Mouse (Mus musculus): ENCODE measurements at regions not wholly inside any gene's neighbourhood (a gene's known extent, or its start where the extent isn't known, plus 50 kb on each side); places are given as distances from the start of the nearest gene placed in this dataset.

DNA sequence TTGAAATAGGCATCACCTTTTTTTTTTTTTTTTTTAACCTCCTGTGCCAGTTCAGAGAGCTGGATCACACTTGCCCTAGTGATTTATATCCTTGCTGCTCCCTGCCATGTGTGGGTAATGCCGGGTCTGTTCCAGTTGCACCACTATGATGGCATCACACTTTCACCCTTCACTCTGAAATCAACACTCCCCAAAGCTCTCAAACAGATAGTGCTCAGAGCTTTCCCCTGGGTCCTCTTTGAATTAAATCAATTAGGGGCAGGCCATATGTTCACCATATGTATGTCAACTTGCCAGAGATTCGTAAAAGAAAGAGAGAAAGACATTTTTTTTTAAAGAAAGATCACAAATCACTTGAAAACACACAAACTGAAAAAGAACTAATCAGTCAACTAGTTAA lies 236.8 kb downstream of the Ndfip2 start:
- DNase-seq, result no peak

DNA sequence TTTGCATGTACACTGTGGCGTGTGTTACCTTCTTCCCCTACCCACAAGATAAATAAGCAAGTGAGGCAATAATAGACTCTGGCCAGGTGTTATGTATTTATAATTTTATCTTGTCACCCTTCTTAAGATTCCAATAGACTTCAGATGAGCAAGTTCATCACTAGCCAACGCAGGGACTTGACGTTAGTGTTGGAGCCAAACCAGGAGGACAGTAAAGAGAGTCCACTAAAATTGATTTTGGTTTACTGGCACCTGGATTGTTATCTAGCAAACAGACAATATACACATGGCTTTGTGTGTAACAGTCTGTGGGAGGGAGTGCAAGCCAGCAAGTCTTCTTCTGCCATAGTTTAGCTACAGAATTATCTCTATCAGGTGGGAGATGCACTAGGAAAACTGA lies 236.0 kb downstream of the Ndfip2 start:
- DNase-seq, result no peak

DNA sequence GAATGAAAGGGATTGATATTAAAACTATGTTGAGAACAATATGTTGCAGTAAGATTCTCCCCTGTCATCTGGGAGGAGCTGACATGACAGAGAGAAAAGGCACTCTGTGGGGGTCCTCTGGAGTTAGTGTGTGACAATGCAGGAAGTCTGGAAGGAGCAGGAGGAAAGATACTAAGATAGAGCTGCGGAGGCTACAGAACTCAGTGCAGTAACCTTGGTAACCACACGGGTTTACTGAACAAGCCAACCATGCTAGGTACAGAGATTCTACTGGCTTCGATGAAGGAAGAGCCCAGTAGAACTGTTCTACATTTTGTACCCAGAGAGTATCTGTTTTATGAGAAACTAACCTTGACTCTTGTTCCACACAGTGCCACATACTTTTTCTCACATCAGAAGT lies 231.8 kb downstream of the Ndfip2 start:
- DNase-seq, result no peak

DNA sequence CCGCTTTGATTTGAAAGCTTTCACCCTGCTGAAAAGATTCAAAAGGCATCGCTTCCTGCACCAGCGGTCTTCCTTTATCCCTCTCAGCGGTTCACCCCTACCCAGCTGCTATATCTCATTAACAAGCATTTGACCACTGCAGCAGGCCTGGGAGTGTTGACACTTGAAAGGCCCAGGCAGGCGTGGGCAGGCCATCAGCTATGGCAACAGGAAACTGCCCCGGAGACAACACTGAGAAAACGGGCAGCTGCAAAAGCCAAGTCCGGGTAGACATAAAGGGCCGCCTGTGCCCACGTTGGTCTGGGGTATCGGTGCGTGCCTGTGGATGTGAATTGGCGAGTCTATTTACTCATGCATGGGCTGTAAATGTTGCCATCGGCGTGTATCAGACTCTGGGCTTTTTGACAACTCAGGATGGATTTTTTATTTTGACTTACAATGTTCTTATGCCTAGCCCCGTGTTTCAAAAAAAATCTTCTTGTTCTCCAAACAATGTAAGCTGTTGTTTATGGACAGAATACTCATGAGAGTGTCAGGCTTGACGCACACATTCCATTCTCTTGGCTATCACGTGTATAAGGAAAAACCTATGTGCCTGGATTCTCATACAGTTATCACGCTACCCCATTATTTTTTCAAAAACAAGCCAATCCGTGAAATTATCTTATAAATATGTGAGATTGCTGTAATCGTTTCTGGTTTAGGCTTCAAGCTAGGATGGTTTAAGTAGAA lies 225.1 kb downstream of the Ndfip2 start:
- DNase-seq, result peak; percentile 41 to 48

DNA sequence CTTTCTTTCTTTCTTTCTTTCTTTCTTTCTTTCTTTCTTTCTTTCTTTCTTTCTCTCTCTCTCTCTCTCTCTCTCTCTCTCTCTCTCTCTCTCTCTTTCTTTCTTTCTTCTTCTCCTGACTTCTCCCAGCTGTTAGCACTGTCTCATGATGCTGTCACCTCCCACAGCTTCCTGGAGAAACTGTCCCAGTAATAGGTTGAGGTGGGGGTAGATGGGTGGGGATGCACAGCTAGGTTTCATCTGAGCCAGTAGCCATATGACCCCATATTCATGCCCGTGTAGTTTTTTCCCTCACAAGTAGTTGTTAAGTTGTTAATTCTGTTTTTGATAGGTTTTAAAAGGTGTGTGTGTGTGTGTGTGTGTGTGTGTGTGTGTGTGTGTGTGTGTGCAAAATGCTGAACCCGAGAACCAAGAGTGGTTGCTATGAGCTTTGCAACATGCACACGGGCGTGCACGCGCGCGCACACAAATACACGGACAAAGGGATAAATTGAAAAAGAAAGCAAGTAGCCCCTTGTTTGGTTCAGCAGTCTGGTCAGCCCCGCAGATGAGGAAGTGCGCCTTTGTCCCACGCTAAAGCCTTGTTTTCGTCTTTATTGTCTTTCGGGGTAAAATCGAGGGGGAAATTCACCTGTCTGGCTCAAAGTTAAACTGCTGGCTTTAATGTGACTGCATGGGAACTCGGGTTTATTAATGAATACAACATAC lies 224.4 kb downstream of the Ndfip2 start:
- peak; percentile 47 to 50 for DNase-seq

DNA sequence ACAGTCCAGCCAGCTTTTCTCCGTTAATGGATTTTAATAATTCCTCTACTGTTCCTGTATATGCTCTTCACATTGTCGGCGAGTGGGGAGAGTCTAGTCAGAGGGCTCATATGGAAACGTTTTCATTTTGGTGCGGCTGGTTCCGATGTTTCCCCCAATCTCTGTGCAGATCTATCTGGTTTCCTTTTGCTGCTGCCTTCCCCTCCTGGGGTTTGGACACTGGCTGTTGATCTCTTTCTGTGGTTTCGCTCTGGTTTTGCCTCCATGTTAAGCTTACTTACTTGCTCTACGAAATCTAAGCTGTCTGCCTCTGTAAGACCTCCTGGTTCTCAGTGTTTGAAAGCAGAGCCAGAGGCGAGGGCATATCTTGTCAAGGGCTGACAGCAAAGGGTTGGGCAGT lies 221.7 kb downstream of the Ndfip2 start:
- no peak for DNase-seq

DNA sequence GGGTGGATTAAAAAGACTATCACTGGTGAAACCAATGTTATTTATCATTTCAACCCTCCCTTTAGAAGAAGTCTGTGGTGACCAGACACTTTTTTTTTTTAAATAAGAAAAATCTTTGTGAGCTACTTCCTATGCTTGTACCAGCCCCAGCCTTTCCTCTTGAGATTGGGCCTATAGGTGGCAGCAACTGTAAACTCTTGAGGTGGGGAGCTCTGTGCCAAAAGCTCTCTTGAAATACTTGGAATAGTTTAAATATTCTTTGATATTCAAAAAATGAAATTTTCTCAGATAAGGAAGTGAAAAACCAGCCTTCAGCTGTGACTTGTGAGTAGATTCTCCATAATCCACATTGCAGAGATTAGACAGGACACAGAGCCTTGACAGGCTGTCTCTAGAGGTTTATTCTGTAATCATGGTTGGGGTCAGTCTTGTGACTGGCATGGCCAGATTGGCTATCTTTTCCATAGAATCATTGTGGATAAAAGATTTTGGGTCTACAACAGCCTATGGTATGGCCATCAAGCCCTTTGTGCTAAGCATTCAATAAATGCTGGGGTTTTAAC lies 216.7 kb downstream of the Ndfip2 start:
- DNase-seq, result no peak

DNA sequence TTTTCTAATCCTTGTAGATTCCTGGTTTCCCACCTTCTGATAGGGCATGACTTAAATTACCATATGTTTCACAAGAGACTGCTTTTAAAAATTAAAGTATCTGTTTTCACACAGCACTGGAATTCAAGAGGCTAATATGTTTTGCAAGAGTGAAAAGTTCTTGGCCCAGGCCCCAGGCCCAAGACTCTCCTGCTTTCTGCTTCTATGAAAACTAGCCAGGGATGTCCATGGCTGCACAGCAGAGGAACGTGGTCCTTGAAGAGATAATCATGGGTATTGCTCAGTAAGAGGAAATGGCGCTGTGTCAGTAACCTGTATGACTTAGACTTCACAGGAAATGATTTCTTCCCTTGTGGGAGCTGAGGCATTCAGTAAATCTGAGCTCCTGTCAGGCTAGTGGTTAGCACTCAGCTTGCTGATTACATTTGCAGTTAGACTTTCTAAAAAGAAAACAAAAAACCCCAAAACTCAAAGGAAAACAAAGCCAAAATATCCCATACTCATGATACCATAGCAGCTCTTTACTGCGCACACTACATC lies 190.6 kb downstream of the Ndfip2 start:
- no peak for DNase-seq

DNA sequence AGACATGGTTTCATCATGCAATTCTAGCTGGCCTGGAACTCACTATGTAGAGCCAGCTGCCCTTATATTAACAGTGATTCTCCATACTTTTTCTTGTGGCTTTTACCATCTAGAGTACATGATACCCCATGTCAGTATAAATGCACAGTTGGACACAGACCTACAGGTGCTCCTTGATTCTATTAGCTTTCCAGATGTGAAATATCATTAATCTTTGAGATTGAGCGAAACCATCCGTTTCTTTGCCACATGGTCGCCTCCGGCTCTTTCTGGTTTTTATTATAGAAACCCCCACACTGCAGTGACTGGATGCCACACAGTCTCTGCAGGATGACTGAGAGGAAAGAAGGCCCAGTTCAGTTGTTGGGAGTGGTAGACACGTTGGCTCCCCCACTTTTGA lies 188.7 kb downstream of the Ndfip2 start:
- DNase-seq, result no peak

DNA sequence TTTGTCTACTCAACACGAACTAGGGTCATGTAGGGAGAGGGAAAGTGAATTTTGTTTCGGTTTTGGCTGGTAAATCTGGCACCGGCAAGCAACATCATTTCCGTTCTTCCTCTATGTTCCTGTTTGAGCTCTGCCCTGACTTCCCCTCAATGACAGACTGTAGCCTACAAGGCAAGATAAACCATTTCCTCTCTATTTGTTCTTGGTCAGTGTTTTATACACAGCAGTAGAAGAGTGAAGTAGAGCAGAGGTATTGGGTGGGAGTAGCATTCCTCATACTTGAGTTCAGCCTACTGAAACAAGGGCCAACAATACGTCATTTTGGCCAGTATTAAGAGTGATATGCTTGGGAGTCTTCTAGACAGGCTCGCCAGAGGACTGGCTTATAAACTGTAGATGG lies 177.0 kb downstream of the Ndfip2 start:
- peak in 1 of 2 experiments; percentile 2 for DNase-seq

DNA sequence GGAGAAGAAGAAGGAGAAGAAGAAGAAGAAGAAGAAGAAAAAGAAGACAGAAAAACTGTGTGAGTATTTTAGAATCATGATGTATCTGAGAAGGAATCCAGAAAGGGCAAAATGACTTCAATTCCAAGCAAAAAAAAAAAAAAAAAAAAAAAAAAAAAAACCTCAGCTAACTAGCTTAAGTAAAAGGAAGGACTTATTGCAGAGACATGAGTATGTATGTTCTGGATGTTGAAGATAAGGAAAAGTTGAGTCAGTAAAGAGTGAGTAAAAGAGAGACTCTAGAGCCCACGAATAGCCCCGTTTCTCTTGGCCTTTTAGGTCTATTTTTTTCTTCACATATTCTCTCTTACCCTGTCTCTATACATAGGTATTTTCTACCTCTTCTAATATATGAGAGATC lies 175.1 kb downstream of the Ndfip2 start:
- no peak for DNase-seq

DNA sequence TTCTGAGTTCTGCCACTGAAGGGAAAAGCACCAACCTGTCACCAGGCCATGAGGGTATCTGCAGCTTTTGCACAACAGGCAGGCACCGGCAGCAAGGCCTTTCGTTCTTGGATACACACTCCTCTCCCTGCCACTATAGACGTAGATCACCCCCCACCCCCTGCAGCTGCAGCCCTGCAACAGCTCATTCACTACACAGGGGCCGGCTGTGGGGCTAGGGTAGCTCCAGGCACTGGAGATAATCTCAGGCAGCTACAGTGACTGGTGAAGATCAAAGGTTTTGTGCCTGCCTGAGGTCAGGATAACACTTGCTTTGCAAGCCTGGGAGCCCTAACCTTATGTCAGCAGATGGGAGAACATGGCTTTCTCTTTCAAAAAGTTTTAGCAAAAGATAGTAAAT lies 174.3 kb downstream of the Ndfip2 start:
- no peak for DNase-seq

DNA sequence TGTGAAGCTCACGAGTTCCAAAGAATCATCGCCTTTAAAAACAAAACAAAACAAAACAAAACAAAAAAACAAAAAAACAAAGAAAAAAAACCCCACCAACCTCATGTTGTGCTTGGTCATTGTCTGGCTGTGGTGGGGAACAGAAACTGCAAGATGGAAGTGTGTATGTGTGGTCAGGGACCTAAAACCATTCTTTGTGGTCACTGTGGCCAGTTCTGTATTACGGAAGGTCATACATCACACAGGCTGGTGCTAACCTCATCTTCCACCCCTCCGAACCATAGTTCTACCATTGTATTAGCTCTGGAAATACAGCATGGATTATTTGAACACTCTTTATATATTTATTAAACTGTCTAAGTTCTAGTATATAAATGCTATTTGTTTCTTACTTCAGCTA lies 173.2 kb downstream of the Ndfip2 start:
- no peak for DNase-seq

DNA sequence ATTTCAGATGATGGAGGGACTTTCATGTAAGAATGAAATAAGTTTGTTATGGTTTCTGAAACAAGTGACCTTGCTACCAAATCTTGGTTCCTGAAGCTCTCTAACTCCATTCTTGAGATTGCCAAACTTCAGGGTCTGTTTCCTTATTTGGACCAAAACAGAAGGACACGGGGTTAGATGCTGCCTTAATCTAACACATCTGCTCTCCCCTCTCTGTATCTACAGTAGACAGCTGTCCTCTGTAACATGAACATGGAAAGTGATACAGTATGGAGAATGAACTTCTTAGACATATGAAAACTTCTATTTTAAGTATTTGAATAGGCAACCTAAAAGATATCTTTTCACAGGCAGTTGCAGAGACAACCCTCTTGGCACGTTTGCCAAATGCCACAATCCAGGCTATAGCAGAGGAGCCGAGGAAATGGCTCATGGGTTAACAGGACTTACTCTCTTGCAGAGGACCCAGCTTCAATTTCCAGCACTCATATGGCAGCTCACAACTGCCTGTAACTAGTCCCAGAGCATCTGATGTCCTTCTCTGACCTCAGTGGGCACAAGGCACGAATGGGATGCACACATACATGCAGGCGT lies 171.4 kb downstream of the Ndfip2 start:
- no peak for DNase-seq

DNA sequence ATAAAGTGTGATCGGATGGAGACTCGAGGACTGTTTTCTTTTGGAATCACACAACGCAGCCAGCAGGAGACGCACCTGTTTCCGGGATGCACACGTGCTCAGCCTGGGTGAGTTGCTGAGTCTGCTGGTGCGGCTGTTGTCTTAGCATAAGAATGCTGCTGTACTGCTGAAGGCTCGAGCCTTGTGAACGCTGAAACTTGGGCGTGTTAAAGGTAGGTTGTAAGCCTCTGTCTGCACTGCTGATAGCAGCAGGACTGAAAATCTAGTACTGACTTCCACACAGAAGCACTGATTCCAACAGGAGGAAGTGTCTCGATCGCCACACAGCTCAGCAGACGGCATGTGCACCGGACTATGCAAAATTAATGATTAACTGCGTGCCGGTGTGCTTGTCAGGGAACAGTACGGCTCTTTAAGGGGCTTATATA lies 169.1 kb downstream of the Ndfip2 start:
- no peak for DNase-seq

DNA sequence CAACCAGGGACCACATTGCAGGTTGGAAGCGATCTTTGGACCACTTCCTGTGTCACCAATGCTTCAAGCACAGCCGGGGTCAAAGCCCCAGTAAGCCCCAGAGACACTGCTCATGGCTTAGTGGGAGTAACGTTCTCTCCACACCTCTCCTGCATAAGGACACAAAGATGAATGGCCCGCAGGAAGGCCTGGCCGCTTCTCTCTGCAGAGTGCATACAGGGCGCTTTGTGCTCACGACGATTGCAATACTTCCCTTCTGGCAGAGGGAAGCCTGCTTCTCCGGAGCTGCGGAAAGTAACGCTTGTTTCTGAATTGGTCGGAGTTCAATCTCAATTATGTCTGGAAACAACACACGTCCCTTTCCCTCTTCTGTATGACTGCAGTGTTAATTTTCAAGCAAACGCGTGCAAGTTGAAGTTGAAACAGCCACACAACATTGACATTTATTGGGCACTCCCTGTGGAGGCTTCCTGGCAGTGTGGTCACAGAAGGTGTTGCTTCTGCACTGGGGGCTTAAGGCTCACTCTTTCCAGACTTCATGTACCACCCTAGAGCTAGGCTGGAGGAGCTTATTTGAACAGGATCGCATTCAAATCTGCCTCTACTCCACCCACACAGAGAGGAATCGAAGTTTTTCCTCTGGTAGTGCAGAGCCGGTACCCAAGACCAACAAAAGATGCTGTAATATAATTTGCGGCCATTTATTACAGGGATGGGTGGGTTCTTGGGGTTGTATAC lies 168.4 kb downstream of the Ndfip2 start:
- no peak for DNase-seq

DNA sequence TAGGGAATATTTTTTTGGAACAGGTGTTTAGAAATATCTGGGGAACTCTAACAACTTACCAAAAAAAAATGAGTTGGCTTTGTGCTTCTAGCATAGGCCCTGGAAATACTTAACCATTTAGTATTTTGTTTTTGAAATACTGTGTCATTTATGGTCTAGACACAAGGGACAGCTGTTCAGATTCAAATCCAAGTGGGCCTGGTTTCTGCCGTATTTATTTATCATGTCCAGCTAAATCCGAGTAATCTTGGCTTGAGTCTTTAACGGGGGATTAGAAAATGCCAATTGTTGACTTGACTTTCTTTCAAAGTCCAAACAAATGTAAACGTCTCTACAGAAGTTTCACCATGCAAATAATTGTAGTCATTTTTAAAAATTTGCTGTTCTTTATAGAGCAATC lies 159.6 kb downstream of the Ndfip2 start:
- DNase-seq, result no peak

DNA sequence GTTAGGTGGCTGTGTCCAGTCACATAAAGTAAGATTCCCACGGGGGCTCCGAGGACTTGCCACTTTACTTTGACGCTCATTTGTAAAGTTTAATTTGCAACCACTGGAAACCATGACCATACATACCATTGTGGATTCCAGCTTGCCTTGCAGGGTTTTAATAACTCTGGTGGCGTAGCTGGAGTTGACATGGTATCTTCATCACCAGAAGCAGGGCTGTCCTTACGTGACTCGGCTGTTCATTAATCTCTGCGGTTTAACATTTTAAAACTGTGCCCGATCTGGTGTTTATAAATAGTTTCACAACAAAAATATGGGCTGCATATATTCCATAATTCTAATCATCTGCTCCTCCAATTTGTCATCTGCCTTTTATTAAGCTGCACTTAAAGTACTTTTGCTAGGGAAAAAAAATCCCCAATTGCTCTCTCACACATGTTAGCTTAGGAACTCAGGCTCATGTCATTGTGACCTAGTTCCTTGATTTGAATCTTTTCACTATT lies 159.1 kb downstream of the Ndfip2 start:
- no peak for DNase-seq

DNA sequence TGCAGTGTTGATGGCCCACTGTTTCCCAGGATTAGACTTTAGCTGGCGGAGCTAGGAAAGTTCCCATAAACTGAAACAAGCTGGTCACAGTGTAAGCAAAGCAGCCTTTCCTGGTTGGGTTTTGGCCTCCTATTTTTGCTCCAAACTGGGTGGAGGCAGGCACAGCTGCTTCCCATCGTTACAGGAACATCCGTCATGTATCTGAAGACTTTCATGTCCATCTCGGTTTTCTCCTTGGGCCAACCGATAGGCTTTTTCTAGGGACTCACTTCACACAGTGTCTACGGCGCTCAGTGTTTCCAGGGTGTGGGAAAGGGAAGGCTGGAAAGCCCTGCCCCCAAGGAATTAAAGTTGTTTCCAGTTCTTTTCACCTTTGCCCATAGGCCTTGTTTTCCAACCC lies 158.6 kb downstream of the Ndfip2 start:
- no peak for DNase-seq

DNA sequence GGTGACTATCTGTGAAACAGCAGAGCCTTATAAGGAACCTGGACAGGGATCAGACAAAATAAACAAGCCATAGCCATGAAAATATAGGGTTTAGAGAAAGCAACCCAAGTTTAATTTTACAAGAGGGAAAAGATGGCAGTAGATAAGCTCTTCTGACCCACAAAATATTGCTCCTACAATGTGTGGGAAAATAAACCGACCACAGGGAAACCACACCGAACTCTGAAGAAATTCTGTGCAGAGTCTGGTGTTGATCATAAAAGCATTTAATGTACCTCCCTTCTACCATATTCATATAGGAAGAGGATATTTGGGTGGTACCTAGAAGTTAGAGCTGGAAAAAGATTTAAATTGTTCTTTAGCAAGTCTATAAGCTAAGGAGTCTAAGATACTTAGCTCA lies 146.3 kb downstream of the Ndfip2 start:
- DNase-seq, result no peak

DNA sequence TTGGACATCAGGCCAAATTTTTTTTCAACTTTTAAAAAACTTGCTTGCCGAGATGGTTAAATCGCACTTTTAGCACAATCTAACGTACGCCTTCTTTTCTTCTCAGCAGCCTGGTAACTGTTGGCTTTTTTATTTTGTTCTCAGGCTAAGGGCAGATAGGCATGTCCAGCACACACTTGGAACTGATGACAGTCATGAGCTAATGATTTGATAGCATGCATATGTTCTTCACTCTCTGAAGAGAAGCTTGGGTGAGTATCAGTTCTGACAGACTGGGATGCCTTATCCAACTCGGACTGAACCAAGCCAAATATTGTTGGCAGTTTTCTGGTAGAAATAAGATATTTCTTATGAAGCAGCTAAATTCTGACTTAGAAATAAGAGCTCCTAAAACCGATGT lies 145.9 kb downstream of the Ndfip2 start:
- DNase-seq, result no peak

DNA sequence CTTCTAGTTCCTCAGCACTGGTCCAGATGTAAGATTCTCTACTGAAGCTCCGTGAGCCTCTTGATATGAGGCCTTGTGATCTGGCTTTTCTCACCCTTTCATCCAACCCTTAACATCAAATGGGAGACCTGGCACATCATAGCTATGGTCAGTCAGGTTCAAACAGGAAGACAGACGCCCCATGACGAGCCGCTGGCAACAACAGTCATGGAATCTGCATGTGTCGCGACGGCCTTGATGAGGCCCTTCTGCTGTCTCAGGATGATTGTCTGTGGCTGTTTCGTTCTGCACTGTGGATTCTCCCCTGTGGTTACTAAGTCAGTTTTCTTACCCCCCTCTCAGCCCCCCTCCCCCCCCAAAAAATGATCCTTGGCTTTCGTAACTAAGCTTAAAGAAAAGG lies 144.9 kb downstream of the Ndfip2 start:
- DNase-seq, result no peak

DNA sequence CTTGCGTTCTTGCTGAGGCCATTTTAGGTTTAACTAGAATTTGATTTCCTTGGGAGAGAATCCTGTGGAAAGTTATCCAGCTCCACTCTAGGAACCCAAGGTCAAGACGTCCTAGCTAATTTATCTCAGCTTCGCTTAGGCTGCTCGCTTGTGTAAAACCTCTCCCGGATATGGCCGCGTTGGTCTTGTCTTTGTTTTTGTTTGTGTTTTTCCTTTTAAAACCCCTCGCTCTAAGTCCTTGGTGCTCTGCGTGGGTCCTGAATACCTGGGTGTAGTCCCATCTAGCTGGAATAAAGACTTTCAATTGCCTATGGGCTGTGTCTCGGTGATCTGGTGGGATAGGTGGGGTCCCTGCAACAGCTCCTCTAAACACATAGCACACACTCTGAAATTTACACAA lies 144.2 kb downstream of the Ndfip2 start:
- no peak for DNase-seq

Data from B cell, adult 2 months (primary cell).